Mouse (Mus musculus) NIH3T3 (cell line): ENCODE results near the gene 1700056E22Rik.
A peak's percentile ranks its signal among the peaks of the same experiment; 100 is the strongest.

ENCODE experiments used
- DNase-seq: peaks from one replicate; pipeline ENCODE4 v3.0.0-alpha.2; 2012; ENCODE audit warnings: low read depth

The 1700056E22Rik gene

DNA sequence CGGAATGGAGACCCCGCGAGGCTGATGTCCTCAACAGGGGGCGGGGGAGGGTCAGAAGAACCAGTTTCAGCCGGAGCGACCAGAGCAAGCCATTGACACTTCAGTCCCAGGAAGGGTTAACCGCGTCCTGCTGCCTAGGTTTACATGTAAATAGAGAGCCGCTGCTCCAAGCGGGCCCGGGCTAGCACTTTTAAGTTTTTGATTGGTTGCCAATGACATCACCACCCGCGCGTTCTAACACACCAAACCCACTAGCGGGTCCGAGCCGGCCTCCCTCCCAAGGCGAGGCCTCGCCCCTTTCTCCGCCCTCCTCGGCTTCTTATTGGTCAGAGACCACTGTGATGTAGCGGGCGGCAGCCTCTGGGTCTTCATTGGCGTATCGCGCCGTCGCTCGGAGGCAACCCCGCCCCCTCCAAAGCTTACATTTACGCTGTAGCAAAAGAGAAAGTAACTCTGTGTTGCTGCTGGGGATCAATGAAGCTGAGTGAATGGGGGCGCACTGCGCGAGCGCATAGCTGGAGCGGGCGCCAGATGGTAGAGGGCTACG lies at the start of gene 1700056E22Rik:
1700056E22Rik (minus strand) TSS at position 291 of the 547 bp plus-strand sequence.
- DNase-seq, result peak; percentile 100

DNA sequence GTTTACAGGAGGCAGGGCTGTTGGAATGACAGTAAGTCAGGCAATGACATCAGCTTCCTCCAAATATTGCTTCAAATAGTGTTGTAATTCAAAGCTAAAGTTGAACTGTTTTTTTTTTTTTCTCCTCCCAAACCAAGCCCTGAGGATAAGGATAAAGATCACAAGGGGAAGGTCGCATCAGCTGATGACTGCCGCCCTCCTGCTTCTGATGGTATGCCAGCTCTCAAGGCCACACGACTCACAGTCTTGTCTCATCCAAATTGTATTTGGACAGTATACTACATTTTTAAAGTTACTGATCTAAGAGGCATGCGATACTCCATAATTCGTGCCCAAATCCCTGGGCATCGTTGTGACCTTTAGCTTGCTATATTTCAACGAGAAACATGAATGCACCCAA lies 49.1 kb upstream of the 1700056E22Rik start:
- no peak for DNase-seq

DNA sequence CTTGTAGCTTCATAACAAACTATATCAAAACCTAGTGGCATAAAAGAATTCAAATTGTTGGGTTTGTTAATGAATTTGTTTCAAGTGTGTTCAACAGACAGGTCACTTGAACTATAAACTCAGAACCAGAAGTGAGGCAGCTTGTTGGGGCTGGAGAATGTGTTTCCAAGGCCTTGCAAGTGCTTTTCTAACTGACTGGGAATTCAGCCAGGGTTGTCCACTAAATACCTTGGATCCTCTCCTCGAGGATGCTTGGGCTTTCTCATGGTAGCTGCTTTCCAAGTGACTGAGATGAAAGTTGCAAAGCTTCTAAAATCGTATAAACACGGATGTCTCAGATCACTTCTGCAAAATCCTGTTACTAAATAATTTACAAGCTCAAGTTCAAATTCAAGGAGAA lies 48.6 kb upstream of the 1700056E22Rik start:
- peak; percentile 70 for DNase-seq

DNA sequence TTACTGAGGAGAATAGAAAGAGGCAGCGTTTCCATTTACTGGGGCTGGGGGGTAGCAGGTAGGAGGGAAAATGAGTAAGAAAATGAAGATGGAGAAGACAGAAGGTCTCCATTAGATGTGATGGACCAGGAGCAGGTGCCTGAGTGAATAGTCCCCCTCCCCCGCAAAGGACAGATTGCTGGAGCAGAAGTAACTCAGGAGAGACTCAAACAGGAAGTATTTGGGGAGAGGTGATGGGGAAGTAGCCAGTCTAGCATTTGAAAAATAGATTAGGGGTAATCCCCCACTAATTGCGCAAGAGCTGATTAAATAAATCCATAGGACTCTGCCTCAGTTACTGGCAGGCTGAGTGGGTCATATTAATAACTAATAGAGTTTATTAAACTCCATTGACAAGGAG lies 45.2 kb upstream of the 1700056E22Rik start:
- DNase-seq, result no peak

DNA sequence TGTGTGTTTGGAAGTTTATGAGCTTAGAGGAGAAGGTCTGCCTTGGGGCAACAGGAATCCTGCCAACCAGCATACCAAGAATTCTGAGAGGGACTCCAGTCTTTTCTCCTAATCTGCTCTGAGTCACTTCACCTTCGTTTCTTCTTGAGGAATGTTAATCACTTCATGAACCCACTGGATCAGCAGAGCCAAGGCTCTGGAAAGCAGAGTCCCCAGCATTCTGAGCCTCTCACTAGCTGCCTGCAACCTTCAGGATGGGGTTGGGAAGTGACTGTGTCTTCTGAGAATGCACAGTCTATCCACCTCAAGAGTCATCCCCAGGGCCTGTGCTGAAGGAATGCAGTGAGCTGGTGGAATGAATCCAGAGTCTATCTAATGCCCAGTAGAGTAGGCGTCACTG lies 42.7 kb upstream of the 1700056E22Rik start:
- DNase-seq, result peak; percentile 90

DNA sequence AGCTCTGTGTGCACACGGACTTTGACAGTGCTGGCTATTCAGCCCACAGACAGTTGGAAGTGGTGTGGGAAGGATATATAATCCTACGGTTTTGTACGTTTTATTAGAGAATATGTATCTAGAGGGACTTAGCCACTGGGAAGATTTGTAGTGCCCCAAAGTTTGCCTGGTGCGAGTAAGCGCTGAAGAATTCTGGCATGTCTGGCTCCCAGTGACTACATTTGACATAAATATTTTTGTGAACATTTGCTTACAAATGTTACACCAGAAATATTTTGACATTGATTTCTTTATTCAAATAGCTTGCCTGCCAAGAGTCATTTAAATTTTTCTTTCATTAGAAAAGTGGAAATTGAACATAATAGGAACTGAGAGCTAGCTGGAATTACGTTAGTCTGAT lies 42.0 kb upstream of the 1700056E22Rik start:
- DNase-seq, result peak; percentile 68

DNA sequence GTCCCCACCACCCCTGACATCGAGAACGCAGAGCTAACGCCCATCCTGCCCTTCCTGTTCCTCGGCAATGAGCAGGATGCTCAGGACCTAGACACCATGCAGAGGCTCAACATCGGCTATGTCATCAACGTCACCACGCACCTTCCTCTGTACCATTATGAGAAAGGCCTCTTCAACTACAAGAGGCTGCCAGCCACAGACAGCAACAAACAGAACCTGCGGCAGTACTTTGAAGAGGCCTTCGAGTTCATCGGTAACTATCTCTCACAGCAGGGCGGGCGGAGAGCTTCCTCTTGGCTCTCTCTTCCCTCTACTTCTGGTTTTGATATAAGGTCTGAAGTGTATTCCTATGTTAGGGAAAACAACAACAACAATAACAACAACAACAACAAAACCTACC lies 34.9 kb upstream of the 1700056E22Rik start:
- no peak for DNase-seq

DNA sequence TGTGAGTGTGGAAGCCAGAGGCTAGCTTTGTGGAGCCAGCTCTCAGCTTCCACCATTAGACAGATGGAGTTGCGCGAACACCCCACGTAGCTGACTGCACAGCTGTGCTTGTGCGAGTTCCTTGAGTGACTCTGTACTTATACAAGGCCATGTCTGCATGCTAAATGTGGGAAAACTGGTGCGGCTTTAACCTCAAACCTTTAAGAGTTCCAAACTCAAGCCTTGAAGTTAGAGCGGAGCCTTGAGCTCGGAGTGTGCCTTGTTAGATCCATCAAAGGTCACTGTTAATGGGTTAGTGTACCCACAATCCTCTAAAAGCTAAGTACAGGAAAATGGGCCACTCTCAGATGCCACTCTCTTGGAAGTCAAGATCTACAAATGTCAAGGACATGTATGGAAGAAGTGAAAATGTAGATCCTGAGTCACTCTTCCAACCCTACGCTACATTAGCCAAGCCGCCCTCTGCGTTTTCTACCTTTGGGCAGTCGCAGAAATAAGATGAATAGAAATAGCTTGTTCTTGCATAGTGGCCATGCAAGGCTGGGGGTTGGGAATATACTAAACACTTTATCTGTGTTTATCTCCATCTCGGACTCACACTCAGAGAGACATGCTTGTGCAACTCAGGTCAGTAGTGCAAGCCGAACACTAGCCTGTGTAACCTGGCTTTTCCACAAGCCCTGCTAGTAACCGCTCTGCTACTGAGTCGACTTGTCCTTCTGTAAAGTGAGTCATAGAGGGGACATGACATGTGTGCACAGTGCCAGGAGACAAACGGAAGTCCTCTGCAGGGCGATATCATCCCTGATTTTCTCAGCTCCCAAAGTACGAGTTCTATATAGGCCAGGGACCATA lies 33.8 kb upstream of the 1700056E22Rik start:
- no peak for DNase-seq

DNA sequence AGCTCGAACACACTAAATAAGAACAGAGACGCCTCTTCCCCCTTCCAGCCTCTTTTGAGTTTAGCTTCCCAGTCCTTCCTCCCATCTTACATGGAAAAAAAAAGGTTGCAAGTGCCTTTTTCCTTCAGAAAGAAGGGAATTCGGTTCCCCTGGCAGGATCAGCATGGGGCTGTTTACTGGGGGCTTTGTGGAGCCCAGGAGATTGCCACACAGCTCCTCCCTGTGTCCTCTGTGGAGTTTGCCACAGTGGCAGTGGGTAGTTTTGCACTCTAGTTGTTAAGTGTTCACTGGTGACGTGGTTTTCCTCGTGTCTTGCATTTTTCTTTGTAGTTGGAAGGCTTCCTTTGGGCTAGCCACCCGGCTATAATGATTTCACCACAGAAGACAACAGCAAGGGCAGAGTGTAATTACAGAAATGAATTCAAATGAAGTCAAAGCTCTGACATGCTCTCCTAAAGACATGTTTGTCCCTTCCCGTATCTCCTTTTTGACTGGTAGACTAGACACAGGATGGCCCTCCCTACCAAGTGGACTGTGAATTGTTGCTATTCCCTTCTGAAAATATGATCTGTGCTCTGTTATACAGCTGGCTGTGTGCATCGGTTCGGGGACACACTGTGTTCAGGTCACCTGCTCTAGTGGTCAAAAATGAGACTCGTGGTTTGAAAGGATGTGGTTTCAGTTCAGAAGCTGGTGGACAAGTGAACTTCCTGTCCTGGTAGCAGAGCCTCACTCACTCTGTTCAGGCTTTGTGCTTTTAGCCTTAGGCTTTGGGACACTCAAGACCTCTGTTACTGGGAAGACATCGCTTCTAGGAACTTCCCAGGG lies 32.6 kb upstream of the 1700056E22Rik start:
- DNase-seq, result no peak

DNA sequence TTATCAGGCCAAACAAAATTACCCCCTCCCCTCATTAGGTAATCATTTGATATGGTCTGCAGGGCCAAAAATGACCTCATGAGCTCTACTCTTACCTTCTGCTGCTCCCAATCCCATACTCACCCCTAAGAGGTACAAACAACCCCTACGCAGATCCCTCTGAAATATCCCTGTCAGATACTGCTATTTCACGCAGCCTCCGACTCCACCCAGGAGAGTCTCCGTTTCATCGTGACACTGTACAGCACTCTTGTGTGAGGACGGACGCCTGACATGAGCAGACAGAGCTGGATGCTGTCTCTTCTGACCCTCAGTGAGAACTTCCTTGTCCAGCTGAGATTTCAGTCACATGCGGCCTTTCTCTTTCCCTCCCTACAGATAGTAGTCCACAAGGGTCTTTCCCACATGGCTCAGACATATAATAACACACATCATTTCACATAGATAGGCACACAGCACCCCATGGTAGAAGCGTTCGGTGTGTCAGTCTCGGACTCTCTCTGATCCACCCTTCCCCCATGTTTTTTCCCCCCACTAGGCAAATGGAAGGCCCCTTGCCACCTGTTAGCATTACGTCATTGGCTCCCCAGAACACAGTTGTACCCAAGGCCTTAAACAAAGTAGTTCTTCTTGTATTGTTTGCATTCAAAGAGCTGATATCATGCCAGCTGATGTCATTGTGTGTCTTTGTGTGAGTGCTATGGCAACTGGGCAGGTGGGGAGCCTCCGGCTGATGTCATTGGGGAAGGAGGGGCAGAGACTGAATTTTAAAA lies 31.7 kb upstream of the 1700056E22Rik start:
- no peak for DNase-seq

DNA sequence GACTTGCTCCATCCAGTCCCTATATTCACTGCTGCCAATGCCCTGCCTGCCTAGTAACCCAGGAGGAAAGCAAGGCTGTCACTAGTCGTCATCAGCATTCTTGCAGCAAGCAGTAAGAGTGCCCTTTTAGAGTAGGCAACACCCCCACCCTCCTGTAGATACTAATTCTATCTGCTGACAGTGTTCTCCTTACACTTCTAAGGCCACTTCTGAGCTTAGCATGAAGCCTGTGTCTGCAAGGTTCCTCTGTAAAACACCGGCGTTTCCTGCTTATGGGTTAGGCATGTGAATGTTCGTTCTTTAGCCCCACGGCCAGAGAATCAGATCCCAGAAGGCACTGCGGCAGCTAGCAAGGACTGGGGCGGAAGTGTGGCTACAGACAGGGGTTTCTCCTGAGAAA lies 30.2 kb upstream of the 1700056E22Rik start:
- no peak for DNase-seq

DNA sequence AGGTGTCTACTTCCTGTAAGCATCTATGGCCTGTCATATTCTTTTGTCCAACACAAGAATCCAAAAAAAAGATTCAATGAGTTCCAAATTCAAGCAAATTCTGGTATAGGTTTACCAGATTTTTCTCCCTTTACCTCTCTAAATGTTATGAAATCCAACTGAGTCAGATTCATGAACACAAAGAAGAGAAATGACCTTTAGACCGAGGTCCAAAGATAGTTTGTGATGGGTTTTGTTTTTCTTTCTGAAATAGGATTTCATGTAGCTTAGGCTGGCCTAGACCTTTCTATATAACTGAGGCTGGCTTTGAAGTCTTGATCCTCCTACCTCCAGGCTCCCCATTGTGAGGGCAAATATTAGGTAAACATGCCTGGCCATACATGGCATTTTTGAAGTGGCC lies 27.8 kb upstream of the 1700056E22Rik start:
- DNase-seq, result no peak

DNA sequence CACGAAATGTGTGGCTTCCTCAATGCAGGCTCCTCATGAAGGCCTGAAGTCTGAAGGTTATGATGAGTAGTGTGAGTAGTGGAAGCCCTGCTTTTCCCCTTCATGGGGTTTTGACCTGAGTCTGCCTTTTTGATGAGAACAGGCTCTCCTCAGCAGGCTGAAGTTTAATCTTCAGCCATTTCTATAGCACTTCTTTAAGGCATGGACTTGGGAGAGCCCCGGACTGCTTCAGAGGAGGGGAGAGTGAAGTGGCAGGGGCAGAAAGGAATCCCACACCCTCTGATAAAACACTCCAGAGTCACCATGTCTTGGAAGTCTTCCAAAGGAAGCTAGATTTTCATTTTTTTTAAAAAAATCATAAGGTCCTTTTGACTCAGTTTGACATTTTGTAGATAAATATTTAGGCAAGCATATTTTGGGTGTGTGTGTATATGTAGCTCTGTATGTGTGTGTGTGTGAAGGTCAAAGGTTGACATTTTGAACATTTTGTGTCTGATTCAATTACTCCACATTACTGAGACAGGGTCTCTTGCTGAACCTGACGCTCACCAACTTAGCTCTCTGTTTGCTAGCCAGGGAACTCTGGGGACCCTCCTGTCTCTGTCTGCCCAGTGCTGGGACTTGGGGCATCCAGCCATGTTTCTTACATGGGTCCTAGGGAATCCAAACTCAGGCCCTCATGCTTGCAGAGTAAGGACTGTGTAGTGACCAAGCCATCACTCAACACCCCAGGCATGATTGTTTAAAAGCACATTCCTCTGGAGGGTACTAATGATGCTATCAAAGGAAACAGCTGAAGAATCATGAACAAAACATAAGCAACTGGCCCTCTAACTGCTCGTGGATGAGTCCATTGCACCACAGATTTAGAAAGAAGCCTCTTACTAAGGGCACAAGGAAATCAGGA lies 27.0 kb upstream of the 1700056E22Rik start:
- no peak for DNase-seq

DNA sequence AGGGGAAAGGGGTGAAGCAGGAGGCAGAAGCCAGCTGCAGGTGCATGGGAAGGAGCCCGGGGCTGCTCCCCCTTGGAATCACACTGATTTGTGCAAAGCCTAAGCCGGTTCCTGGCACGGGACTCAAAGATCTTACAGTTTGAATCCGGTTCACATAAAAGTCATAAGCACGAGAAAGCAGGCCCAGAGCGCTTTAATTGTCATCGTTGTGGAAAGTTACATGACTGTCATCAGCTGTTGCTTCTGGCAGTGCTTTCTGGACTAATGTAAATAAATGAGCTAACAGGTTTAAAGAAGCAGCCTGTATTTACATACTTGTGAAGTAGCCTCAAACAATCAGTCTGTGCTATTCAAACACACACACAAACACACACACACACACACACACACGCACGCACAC lies 26.3 kb upstream of the 1700056E22Rik start:
- no peak for DNase-seq

DNA sequence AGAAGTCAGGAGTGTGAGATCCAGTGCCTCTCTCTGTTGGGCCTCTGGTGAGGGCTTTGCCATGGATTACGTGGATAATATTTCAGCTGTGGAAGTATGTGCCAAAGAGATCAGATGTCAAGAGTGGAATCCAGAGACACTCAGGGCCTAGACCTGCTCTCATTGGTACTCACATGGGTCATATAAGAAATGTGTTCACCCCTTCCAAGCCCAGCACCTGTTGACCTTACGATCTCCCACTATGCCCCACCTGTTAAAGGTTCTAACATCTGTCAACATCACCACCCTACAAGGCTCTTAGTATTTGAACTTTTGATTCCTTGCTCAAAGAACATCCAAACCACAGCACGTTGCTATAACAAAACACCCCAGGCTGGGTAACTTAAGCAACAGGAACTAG lies 25.7 kb upstream of the 1700056E22Rik start:
- peak; percentile 39 for DNase-seq

DNA sequence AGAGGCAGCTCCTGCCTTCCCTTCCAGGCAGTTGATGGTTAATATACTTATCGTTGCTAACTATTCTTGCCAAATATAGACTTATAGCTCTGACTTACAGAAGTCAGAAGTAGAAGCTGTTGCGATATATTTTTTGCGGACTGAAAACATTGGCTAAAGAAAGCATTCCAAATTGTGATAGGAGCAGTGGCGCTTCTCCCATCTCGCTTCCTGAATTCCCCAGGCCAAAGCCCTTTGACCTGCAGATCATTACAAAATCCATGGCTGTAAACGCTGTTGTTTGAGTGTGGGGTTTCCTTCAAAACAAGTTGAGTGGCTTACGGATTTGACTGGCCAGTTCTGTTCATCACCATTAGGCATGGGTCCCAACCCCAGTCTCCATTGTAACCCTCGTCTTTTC lies 24.1 kb upstream of the 1700056E22Rik start:
- no peak for DNase-seq

DNA sequence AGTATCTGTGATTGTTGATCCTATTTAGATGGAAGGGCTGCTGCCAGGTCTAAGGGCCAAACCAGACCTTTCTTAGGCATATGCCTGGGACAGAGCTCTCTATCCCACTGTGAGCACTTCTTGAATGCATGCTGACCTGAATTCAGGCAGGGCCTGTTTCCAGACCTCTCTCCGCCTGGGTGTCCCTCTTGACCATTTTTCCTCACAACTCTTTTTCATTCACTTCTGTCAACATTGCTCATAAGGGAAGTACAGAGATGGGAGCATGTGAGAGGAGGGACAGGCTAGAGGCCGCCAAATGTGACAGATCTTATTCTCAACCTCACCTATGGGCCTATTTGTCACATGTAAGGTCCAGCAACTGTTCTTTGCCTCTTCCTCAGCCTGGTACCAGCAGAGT lies 20.1 kb upstream of the 1700056E22Rik start:
- DNase-seq, result no peak

DNA sequence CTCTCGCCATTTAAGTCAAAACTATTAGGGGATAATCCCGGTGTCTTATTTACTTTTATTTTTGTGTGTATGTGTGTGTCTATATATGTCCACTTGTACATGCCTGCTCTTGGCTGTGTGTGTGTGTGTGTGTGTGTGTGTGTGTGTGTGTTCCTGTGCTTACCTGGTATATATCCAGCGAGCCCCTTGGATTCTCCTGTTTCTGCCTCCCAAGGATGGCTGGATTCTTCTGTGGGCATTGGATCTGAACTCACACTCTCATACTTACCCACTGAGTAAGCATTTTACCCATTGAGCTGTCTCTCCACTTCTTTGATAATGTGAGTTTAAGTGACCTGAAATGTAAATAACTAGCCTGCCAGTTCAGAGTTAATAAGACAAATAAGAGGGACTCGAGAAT lies 19.6 kb upstream of the 1700056E22Rik start:
- no peak for DNase-seq

DNA sequence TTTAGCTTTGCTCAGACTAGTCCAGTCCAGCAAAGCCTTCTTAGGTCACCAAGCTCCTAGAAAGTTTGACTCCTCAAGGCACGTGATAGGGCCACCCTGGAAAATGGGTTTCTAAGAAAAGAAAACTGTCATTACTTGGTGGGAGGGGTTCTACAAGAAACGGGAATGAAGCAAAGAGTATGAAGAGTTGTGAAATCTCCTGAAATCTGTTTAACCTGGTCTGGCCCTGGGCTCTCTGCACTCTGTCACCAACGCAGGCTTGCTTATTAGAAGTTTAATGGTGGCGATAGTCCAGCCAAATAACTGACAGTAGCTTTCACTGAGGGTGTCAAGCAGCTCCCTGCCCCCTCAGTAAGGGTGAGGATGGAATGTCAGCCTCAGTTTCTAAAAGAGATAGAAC lies 19.0 kb upstream of the 1700056E22Rik start:
- DNase-seq, result no peak

DNA sequence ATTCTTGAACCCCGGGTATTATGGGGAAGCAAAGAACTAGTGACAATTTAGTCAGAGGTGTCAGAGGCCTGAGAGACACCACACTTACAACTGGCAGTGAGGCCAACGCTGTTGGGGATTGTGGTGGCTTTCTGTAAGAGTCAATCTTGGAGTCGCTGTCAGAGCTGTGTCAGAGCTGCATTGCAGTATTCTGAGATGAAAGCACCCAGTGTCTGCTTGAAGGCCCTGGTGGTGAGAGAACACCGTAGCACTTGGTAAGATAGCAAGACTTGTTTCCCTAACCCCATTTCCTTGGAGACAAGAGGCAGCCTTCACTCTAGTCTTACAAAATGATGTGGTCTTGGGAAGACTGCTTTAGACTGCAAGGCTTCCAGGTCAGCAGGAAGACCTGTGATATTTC lies 18.2 kb upstream of the 1700056E22Rik start:
- DNase-seq, result no peak

DNA sequence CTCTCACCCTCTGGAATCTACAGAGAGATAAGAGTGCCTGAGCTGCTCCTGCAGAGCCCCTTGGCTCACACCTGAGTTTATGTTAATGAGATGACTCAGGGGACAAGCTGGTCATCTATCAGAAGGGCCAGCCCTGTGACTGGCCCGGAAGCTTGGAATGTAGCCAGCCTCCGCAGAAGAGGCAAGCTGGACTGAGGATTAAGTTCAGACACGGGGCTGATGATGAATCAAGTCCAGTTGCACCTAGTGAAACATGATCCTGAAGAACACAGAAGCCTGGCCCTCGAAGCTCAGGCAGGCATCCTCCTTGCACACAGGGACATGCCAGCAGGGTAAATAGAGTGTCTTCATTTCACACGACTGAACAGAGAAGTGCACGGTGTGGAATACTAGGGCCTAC lies 17.7 kb upstream of the 1700056E22Rik start:
- DNase-seq, result peak; percentile 81
